Mouse (Mus musculus): Measurements from ENCODE around the gene Tspan18.

Tspan18 gene

DNA sequence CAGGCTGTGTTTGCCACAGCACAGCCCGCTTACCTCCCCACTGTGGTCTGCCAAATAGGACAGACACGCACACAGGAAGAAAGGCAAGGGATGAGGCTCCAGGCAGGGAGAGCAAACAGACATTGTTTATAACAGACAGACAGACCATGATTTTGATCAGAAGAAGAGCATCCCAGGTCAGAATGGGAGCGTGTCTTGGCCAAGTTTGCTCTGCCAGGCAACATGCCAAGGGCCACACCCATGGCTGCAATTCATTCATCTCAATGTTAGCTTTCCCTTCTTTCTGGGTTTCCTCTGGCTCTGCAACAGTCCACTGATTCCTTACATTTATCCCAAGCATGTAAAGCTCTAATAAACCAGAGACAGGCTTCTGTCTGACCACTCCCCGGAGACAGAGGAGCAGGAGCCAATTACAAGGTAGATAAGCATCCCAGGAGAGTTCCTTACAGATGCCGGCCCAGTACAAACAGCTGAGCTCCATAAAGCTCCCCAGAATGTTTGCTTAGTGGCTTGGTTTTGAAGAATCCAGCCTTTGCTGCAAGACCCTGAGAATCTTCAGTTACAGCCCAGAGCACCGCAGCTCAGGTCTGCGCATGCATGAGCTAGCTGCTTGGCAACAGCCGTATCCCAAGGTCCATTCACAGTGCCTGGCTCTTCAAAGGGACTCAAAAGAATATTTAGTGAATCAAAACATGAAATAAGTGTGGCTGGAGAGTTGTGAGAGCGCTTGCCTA lies 5.2 kb upstream of the Tspan18 start:
- DNase-seq (ENCODE audit: low spot score) = no peak

DNA sequence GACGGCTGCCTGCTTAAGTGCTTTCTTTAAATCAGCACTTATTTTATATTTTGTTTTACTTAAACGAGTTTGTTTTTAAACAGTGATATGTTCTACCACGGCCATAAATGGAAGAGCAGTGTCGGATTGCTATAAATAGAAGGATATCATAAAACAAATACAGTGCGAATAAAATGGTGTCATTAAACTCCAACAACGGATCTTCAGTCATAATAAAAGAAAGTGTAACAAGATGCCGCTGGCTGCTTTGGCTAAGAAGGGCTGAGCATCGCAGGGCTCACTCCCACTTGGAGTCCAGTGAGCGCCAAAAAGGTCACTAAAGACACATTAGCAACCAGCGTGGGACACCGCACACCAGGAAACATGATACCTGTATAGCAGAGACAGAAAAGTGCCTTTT lies 1.7 kb upstream of the Tspan18 start:
- DNase-seq (ENCODE audit: low spot score) = no peak

DNA sequence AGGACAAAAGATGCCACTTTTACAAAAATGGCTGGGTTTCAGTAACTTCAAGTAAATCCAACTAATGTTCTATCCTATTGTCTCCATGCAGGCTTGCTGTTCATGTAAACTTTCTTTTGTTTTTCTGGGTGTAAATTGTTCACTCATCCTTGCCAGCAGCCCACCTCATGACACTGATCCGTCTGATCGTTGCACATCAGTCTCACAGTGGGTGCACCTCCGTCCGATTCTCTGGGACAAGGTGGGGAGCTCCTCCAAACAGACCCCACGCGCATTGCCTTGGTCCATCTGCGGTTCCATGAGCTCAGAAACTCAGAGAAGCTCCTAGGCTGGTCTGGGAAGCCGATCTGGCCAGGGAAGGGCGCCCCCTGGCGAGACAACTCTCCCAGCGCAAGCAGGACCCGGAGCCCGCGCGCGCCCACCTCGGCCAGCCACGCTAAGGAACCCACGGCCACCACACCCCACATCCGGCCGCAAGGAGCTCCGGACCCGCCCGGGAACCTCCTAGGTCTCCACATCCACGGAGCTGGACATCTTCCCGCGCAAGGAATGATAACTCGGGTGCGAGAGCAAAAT lies 976 bp downstream of the Tspan18 start:
- peak; percentile 57 for DNase-seq (ENCODE audit: low spot score)

DNA sequence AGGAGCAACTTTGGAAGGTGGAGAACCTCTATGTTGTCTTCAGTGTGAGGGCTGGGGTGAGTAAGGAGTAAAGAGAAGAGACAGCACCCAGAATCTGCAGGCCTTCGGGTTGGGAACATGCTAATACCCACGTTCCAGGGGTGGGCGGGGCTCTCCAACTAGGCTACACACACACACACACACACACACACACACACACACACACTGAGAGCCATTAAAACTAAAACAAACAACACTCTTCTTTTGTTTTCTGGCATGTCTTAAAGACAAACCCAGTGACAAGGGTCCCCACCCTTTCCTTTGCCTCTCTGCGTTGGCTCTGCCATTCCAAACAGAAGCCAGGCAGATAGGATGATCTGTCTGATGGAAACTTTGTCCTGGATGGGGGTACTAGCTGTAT lies 2.0 kb downstream of the Tspan18 start:
- no peak for DNase-seq (ENCODE audit: low spot score)

DNA sequence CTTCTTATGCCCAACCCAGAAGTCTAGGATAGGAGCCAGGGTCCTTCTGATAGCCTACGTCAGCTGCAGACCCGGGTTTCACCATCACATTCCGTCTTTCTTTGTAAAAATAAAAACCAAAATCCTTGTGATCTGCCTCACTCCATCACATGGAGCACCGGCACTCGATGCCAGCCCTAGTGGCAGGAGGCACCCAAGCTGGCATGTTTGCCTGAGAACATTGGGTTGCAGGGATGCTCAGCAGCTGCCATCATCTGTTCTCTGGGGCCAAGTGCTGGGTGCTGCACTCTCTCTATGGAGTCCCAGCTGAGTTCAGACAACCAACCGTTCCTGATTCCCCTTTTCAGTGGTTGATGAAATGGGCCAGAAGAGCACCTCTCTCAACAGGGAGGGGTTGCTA lies 3.2 kb downstream of the Tspan18 start:
- DNase-seq (ENCODE audit: low spot score) = no peak

DNA sequence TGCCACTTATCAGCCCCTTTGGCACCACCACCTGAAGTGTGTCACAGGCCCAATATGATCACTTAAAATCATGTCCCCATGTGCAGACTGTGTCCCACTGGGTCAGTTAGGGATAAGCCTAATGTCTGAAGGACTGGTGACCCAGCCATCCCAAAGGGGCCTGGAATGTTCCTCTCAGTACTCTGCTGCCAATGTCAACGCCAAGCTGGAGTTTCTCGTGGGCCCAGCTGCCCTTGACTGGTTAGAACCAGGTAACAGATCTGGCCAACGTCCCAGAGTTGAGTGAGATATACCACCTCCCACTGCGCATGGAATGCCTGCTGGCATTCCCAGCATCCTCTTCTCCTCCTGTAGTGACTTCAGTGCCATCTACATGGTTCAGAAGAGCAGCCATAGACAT lies 5.2 kb downstream of the Tspan18 start:
- no peak for DNase-seq (ENCODE audit: low spot score)

DNA sequence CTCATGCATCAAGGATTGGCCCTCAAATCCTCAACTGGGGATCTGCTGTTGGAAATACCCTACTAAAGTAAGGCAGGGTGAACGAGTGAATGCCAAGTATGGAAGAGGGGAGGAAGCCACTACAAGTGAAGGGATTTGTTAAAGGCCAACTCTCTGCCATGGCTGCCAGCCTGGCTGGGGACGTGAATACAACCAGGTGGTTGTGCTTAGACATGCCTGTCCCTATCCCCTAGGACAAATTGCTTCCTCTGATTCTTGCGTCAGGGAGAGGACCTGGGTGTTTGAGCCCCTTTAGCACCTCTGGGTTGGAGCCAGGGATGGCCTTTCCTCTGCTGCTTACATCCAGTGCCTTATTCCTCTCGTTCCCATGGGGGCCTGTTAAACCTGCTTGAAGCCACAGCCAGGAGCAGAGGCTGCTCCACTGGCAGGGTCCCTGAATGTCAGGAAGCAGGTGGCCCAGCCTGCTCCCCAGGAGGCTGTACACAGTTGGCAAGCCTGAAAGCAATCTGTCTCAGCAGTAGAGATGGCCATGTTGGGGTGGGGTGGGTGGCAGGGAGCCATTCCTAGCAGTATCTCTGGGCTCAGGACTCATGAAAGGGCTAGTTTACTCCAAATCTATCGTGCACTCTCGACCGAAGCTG lies 6.3 kb downstream of the Tspan18 start:
- no peak for DNase-seq (ENCODE audit: low spot score)

DNA sequence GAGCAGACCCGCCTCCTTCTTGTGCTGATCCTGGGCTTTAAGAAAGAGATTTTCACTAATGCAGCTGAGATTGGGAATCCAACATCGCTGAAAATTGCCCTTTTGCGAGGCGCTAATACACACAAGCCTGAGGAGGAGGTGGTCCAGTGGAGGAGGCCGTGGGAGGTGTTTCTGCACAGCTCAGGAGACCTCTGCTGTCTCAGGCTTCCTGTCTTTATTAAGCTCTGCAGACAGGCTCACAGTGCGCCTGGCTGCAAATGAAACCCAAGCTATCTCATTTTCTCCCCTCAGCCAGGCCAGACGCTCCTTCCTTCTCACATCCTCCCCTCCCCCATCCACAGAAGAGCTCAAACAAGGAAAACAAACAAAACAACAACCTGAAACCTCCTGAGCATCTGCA lies 9.6 kb downstream of the Tspan18 start:
- no peak for DNase-seq (ENCODE audit: low spot score)

DNA sequence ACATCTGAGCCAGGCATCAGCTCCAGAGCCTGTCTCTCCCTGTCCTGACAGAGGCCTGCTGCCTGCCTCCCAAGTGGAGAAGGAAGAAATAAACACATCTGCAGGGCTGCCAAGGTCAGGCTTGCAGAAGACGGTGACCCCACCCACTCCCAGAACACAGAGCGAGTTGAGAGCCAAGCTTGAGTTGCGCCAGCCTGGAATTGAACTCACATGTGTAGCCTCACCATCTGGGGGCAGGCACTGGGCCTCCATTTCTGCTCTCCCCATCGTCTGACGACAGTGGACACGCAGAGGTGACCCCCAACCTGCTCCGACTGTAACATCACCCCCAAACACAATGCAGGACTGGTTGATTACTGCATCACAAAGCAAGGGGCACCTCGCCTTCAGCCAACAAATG lies 12.4 kb downstream of the Tspan18 start:
- DNase-seq (ENCODE audit: low spot score) = peak; percentile 71

DNA sequence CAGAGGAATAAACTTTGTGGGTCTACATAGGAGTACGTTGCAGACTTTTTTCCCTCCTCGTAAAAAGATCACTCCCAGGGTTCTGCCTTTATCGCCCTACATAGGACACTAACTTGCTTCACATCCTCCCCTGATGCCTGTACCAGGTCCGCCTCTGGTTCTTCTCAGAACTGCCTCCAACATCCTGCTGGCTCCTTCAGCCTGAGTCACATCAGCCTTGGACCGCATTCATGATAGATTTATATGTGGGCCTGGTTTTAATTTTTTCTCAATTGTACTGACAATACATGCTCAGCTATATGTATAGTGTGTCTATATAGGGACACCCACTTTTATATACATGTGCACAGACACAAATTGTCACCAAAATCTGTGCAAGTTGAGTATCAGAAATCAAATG lies 14.0 kb downstream of the Tspan18 start:
- DNase-seq (ENCODE audit: low spot score) = no peak

DNA sequence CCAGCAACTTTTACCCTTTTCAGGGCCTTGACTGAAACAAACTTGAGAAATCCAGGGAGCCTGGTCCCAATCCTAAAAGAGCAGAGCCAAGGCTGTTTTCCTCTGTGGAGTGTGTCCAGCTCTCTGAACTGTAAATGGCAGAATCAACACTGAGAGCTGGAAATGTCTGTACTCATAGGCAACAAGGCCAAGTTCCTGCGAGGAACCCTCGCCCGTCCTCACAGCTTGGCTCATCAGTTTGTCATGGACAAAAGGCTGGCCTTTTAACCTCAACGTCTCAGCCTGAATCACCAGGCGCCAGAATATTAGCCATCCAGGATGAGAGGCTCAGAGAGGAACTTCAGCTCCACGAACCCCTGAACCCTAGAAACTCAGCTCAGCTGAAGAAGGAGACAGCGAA lies 14.7 kb downstream of the Tspan18 start:
- no peak for DNase-seq (ENCODE audit: low spot score)

DNA sequence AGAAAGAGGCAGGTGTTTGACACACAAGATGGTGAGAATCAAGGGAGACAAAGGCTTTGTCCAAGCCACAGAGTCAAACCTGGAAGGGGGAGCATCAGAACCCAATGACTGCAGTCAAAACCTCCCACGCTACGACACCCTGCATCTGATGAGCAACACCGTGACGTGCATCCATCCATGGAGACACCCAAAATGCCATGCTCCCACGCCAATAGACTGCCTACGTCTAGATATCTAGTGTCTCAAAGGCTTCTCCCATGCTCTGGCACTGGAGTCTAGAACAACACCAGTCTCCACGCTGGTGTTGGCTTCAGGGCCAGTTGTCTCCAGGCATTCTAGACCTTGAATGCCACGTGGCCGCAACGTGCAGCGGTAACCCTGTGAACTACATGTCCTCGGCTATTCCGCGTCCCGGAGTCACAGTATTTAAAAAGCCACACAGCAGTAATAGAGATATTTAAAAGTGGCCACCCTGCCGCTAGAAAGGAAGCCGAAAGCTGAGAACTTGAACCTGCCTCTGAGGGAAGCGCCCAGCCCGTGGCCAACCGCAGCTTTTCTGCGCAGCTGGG lies 15.4 kb downstream of the Tspan18 start:
- DNase-seq (ENCODE audit: low spot score) = no peak

DNA sequence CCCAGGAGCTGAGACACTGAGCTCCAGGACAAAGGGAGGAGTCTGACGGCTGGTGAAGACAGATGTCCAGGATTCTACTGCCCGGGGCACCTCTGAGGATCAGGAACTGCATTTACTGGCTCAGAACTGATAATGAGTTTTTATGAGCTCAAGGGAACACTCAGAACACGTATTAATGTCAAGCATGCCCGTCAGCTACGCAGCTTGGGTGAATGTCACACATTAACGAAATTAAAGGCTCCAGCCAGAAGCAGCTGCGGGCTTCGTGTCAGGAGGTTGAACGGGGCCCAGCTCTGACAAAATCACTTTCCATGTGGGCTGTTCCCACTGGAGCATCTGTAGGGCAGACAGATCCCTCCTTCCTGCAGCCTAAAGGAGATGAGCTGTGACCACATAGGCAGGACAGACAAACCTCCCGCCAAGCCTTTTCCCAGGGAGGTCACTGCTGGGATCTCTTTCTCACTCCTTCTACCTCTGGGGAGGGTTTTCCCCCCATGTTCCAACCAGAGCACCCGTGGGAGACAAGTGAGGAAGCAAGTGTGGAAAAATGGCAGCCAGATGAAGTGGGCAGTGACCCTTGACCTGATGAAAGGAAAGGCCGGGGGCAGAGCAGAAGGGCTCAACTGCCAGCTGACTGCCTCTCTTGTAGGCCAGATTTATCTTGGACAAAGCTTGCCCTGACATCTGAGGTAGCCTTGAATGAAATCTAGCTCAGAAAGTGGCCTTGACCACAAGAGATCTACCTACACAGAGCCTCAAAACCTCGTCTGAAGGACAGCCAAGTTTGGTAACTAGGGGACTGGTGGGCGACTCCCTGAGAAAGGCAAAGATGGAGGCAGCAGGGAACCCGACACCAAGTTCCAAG lies 20.3 kb downstream of the Tspan18 start:
- DNase-seq (ENCODE audit: low spot score) = no peak

DNA sequence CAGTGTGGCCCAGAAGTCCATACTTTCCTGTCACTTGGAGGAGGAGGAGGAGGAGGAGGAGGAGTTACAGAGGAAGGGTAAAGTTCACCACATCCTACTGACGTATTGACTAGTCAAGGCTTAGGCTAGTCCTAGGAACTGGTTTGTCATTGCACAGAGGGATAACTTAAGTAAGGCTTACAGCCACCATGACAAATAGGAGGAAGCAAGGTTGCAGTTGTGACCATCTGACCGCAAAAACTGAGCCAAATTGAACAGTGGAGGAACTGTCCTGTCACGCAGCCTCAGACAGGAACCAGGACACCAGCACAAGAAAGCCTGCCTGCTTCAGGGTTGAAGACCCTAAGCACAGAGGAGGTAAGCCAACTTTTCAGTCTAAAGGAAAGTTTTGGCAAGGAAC lies 21.8 kb downstream of the Tspan18 start:
- DNase-seq (ENCODE audit: low spot score) = no peak

DNA sequence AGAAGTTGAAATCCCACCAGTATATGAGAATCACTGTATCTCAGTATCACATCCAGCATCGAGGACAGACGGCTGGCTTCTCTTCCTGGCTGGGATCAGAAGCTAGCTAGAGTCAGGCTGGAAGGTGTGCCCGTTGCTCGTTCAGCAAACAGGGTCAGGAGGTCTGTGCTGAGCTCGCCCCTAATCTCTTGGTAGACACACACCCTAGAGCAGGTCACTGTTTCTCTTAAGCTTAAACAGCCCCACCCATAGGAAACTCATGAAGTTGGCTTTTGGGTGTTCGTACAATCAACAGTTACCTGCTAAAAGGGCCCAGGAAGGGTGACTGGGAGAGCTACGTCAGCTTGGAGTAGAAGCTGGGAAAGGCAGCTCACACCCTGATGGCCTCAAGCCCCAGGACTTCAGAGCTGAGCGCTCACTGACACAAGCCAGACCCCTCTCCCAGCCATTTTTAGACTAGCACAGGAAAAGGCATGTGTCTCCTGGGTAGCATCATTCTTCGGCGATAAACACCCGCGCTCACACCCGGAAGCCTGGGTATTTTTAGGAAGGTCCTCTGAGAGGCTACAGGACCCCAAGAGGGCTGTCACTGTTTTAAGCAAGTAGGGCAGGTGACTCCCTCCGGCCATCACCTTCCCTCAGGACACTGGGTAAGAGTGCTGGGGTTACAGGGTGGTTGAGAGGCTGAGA lies 24.4 kb downstream of the Tspan18 start:
- no peak for DNase-seq (ENCODE audit: low spot score)

DNA sequence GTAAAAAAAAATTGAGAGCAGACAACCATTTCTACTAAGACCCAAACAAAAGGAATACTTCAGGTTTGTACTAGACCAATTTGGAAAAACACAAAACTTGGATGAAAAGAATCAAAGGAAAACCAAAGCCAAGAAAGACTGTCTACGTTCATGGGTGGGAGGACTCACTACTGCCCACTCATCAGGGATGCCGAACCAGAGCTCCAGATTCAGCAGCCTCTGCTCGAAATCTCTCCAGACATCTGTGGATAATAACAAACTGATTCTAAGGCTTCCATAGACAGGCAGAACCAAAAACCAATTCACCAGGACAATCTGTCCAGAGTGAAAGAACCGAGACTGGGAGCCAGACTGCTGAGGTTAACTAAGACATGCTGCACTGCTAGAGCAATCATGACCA lies 27.4 kb downstream of the Tspan18 start:
- no peak for DNase-seq (ENCODE audit: low spot score)

DNA sequence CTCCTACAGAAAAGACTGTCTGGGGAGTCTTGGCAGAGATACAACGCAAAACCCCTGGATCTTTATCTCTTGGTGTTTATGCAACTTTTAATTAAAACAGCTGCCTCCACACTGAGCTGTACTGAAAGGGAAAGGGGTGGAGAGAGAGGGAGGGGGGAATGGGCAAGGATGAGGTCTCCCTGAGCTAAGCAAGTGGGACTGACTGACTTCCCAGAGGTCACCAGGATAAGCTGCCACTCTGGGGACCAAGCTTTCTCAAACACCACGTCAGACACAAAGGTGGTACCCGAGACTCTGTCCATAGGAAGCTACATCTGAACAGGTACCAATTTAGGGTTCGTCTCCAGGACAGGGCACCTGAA lies 30.1 kb downstream of the Tspan18 start:
- no peak for DNase-seq (ENCODE audit: low spot score)

DNA sequence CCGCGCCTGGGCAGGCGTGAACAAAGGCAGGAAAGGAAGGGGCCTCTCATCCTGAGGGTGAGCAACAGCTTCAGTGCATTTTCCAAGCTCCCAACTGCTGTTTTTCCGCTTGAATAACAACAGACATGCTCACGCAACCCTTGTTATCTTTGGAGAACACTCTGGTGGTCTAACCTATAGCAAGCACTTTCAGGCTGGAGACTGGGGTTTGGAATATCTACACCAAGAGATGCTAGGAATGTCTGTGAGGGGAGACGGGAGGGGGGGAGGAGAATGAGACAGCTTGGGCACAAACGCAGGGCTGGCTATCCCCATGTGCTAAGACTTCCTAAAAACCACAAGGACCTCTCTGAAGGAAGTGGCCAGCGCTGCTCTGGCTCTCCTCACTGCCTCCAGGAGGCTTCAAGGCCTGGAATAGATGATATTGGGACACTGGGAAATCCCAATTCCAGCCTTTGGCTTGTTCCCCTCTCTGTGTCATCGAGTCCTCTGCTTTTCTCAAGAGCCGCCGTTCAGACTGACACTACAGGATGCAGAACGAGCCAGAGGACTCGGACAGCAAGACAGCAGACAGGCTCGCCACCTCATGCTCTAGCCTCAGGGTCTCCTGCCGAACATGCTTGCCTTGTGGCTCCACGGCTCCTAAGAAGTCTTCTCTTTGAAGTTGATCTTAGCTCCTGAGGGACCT lies 30.6 kb downstream of the Tspan18 start:
- DNase-seq (ENCODE audit: low spot score) = no peak

DNA sequence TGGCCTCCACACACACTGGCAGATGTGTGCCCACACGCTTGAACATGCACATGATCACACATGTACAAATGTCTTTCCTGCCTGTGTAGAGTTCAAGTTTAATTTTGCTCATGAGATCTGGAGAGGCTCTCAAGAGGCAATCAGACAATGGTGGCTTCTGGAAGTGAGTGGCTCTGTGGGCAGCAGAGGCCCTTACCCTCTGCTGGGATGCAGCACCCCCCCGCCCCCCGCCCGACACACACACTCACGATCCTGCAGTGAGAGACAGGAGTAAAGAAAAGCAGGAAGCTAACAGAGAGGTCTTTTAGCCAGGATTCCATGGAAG lies 31.1 kb downstream of the Tspan18 start:
- no peak for DNase-seq (ENCODE audit: low spot score)

DNA sequence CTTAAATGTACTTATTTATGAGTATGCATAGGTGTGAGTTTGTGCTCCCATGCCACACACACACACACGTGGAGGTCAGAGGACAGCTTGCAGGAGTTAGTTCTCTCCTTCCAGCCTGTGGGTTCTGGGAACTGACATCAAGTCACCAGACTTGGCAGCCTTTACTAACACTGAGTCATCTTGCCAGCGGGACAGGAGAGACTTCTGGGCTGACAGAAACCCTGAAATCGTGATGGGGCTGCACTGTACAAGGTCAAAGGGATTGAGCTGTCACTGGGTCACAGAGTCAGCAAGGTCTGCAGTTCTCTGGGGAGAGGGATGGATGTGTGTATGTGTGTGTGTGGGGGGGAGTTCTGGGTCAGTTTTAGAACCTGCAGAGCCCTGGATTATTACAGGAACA lies 36.6 kb downstream of the Tspan18 start:
- DNase-seq (ENCODE audit: low spot score) = peak; percentile 35

DNA sequence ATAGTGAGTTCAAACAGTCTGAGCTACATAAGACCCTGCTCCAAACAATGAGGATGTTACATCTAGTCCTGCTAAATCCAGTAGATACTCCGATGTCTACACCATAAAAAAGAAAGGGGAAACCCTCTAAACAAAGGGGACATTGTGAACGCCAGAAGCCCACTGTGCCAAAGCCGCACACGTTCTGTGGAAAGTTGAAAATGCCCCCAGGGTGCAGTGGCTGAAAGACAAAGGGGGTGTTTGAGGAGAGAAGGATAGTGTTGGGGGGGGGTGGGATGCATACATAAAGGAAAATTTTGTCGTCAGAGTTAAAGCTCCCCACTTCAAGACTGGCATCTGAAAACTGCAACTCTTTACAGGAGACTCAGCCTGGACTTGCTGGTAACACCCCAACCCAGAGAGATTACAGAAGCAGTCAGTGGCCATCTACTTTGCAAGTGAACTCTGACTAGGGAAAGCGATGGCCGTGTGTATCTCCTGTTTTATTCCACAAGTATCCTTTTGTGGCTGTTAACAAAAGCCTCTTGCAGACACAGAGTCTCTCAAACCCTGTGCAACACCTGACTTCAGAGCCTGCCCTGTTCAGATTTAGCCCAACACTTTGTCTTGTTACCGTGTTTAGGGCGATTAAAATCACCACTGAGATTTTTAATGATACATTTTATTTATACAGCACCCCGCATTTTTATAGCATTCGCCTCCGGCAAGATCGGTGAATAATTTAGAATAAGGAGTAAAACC lies 42.9 kb downstream of the Tspan18 start:
- no peak for DNase-seq (ENCODE audit: low spot score)
